Mouse (Mus musculus): Measurements from ENCODE around the gene Mybpc2.

Mybpc2 gene

DNA sequence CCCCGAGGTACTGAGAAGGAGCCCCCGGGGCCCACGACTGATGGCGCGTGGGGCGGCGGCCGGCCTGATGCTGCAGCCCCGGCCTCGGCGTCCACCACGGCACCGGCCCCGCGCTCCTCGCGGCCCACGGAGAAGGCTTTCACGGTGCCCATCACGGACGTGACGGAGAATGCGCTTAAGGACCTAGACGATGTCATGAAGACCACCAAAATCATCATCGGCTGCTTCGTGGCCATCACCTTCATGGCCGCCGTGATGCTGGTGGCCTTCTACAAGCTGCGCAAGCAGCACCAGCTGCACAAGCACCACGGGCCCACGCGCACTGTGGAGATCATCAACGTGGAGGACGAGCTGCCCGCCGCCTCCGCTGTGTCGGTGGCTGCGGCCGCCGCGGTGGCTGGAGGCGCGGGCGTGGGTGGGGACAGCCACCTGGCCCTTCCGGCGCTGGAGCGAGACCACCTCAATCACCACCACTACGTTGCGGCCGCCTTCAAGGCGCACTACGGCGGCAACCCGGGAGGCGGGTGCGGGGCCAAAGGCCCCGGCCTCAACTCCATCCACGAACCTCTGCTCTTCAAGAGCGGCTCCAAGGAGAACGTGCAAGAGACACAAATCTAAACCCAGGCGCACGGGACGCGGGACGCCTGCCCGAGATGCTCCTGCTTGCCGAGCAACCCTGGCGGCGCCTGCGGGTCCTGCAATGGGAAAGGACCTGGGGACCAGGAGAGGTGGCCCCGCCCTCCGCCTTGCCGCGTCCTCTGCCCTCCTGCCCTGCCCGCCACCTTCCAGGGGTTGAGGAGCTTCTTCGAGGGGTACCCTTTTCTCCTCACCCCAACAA lies 62.0 kb downstream of the Mybpc2 start:
- DNase-seq (ENCODE audit: low spot score) = no peak

- DNase-seq (ENCODE audit: low spot score) = no peak
Observed at GRCm38 (mm10) chr7:44461503-44462217, 62.8 kb downstream of the Mybpc2 start.

DNA sequence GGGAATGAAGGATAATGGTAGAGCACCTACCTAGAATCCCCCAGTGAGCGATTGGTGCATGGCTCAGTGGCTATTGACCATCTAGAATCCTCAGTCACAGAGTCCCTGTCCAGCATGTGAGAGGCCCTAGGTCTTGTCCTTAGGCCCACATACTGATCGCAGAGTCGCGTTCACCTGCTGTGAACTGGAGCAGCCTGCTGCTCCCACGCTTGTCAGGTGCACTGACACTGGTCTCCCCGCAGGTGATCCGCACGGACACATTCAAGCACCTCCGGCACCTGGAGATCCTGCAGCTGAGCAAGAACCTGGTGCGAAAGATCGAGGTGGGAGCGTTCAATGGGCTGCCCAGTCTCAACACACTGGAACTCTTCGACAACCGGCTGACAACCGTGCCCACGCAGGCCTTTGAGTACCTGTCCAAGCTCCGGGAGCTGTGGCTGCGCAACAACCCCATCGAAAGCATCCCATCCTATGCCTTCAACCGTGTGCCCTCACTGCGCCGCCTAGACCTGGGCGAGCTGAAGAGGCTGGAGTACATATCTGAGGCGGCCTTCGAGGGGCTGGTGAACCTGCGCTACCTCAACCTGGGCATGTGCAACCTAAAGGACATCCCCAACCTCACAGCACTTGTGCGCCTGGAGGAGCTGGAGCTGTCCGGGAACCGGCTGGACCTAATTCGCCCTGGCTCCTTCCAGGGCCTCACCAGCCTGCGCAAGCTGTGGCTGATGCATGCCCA lies 63.5 kb downstream of the Mybpc2 start:
- DNase-seq (ENCODE audit: low spot score) = no peak

DNA sequence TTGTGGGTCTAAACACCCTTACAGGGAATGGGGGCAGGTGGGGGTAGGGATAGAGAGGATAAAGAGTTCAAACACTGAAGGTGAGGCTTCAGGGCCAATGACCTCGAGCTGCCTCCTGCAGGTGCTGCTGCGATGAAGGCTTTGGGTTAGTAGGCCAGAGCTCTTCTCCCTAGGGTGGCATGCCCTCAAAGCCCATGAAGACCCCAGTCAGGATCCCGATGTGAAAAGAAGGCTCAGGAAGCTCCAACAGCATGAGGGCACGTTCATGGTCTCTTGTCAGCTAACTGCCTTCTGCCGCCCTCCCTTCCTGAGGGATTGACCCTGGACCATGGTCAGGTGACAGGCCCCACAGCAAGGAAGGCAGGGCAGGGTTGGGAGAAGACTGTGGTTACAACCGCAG lies 64.4 kb downstream of the Mybpc2 start:
- no peak for DNase-seq (ENCODE audit: low spot score)

DNA sequence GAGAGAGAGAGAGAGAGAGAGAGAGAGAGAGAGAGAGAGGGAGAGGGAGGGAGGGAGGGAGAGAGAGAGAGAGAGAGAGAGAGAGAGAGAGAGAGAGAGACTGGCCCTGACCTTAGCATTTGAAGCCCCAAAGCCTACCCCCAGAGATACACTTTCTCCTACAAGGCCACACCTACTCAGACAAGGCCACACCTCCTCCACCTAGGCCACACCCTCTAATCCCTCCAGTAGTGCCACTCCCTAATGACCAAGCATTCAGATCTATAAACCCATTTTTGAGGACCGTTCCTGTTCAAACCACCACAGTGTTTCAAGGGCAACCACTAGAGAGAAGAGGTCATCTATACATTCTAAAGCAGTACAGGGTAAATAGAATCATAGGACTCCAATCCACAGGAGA lies 68.2 kb downstream of the Mybpc2 start:
- no peak for DNase-seq (ENCODE audit: low spot score)

GRCm38 (mm10) chr7:44453256-44453655 lies 71.2 kb downstream of the Mybpc2 start:
- DNase-seq (ENCODE audit: low spot score) = no peak
